Mouse (Mus musculus) ovary, adult 18-20 months (tissue): ENCODE measurements around the gene Tlr6.

Experiments
- DNase-seq: peaks from one replicate; pipeline ENCODE4 v3.0.0; 2022; ENCODE audit warnings: low spot score, mixed read lengths

Tlr6 gene

DNA sequence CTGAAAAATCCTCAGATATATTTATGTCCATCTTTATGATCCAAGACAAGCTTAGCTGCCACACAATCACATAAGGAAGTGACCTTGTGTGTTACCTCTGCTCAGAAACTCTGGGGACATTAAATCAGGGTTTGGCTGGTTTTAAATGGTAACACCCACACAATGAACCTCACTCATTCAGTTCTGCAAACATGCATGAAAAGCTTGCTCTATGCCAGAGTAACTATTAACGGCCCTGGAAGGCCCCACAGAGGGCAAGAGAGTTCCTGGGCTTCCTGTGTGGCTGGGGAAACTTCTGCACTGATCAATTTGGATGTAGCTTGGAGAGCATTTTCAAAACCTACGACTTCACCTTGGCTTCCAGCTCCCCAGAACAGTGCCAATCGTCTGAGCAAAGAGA is 27.7 kb downstream of the Tlr6 start:
- no peak for DNase-seq

DNA sequence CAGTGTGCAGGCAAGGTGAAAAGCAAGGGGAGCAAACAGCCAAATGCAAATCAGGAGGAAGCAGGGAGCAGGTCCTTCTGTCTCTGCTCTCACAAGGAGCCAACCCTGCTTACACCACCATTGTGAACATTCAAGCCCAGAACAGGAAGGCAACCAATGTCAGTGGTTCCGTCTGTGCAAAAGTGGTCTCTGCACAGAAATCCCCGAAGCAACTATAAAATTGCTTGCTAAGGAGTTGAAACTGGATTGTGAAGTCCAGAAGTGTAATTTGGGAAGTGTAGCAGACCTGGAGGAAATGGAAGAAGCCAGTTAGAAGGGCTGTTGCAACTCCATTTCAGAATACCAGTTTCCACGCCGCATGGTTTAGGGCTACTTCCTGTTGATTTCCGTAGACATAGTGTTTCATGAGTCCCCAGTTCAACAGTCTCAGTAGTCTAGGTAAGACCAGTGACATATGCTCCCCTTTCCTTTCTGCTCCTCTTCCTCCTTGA is 37.0 kb downstream of the Tlr6 start:
- DNase-seq, result no peak

DNA sequence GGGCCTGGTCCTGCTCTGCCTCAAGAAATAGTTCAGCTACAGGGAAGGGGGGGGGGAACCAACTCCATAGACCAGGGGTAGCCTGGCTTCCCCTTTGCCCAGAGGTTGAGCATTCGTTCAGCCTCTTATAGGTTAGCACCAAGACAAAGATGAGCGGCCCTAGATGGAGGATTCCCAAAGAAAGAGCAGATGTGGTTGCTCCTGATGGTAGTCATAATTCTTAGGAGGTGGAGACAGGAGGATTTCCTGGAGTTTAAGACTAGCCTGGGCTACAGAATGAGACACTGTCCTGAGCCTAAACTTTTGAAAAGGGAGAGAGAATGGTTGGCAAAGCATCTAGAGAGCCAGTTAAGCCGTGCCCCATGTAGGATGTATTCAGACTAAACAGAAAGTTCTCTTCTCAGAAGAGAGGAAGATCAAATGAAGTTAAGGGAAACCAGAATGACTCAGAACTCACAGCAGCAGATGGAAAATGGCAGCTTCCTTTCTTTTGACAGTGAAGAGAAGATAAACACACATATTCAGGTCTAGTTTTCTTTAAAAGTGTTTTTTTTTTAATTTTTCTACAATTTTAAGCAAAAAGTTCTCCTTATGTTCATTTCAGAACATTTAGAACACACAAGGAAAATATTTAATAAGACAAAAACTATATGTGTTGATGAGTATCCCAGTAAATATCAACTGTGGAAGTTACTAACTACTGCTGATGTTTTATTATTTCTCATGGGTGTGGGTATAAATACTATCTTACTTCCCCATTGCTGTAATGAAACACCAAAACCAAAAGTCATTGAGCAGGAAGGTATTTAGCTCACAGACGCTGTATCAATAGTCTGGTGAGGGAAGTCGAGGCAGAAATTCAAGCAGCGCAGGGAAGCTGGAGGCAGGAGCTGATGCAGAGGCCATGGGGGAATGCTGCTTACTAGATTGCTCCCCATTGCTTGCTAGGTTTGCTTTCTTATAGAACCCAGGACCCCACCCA is 41.0 kb downstream of the Tlr6 start:
- no peak for DNase-seq

DNA sequence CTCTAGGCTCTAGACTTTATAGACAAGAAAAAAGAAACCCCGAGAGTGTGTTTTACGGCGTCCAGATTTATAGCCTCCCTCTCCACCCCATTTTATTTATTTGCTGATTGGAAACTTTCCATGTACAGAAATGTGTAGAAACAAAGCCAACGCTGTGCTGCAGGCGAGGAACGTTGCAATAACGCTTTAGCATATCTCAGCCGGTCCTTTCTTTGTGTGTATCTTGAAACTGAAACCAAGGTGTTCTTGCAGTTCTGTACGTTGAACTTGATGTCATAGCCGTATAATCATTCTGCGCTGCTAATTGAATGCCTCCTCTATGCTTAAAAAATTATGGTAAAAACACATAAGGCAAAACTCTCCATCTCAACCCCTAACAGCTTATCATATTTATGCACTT is 42.2 kb downstream of the Tlr6 start:
- no peak for DNase-seq

DNA sequence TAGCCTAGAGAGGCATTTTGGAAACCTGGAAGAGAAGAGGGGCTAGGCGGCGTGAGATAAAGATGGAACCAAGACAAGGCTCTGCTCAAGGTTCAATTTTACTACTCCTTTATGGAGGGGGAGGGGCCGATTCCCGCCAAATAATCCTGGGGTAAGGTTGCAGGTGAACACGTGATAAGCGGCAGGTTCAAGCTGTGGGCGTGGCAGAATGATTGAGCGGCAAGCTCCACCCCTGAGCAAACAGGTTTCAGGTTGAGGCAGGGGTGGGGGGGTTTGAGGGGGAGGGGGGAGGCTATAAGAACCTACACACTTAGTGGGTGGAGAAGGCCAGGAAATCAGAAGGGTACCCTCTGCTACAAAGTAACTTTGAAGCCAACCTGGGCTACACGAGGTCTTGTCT is 42.7 kb downstream of the Tlr6 start:
- no peak for DNase-seq

DNA sequence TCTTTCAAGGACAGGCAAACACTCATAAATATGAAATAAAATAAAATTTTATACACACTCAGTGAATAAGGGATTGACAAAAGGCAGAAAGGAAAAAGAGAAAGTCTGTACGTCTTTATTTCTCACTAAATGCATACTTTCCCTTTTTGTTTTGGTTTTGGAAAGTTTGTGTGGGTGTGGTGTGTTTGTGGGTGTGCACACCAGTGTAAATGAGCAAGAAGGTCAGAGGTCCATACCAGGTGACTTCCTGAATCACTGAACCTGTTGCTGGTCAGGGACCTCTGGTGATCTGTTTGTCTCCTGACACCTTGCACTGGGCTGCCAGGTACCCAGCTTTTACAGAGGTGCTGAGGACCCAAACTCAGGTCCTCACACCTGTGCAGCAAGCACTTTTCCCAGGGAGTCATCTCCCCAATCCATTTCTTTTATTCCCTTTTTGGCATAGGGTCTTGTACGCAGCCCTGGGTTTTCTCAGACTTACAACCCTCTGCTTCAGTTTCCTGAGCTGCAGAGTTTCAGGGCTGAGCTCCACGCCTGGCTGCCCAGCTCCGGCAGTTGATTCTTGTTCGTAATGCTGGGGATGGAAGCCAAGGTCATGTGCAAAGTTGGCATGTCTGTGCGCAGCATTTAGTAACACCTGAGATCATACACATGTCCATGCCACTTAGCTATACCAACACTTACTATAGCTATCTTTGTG is 51.2 kb downstream of the Tlr6 start:
- DNase-seq, result no peak

DNA sequence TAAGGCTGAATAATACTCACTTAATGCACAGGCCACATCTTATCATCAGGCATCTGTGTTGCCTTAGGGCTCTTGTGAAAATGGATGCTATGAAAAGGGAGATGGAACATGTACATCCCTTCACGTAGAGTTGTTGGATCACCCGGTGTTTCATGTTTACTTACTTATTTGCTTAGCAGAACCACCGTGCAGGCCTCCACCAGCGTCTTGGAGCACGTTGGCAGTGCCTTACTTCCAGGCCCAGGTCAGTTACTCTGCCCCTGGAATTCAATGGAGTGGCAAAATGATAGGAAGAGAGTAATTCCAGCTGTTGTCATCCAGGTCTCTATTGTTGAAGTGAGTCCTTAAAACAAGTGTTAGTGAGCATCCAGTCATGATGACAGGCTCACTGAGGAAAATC is 52.0 kb downstream of the Tlr6 start:
- DNase-seq, result no peak

DNA sequence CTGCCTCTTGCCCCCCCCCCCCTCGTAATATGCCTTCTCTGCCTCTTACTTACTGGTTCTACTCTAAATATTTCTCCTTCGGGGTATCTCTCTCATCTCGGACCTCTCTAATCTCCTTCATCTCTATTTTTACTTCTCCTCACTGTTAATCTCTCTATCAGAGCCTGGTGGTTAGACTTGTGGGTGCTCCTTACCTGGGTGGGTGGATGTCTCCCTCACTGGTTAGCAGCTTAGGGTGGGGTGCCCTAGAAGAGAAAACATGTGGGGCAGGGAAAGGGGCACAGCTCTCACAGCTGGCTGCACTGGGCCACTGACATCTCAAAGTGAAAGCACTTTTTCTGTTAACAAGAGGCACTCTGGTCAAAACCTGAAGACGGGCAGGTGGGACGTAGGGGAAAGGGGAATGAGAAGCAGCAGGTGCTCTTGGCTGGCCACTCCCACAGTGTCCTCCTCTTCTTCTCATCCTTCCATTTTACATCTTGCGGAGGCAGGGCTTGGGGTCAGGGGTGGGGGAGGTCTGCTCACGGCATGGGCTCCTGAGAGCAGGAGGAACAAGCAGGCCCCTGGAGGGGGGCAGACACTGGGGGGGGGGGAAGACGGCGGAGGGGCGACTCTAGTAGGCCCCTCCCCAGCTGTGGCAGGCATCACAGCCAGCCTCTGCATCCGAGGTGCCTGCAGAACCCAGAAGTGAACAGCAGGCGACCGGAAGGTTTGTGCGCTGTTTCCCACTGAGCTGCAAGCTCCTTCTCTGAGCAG is 54.2 kb downstream of the Tlr6 start:
- DNase-seq, result no peak
